Mouse (Mus musculus) midbrain, embryonic 10.5 days (tissue): ENCODE data around the gene Hist1h2be. TPM values are rescaled to one million over a fixed set of nuclear protein-coding genes. Genes with fewer than 3 reads are reported as not detected.
"Not testable (repeated sequence)": the region's sequence is repeated elsewhere in the genome, so short reads cannot be mapped to it uniquely, and the experiment has no call there.

Experiments
- DNase-seq: peaks from one replicate; pipeline ENCODE4 v3.0.0-alpha.2; 2017; ENCODE audit warnings: low spot score
- H3K27ac ChIP-seq: fragments of 300-500 bp; sonication (generic); replicated peaks from 2 replicates; pipeline ENCODE4 v1.5.1; 2016; ENCODE audit warnings: mild to moderate bottlenecking
- H3K27me3 ChIP-seq: fragments of 300-500 bp; sonication (generic); 2 replicates; pipeline ENCODE4 v1.6.1; 2016; ENCODE audit warnings: low read depth, mild to moderate bottlenecking; ENCODE audit not compliant: poor library complexity, severe bottlenecking
- H3K36me3 ChIP-seq: fragments of 300-500 bp; sonication (generic); 2 replicates; pipeline ENCODE4 v1.6.1; 2016; ENCODE audit warnings: mild to moderate bottlenecking, moderate library complexity
- H3K4me1 ChIP-seq: fragments of 300-500 bp; sonication (generic); 2 replicates; pipeline ENCODE4 v1.6.1; 2016
- H3K4me3 ChIP-seq: fragments of 300-500 bp; sonication (generic); 2 replicates; pipeline ENCODE4 v1.5.1; 2016; ENCODE audit warnings: mild to moderate bottlenecking, moderate library complexity
- H3K9me3 ChIP-seq: fragments of 300-500 bp; sonication (generic); replicated peaks from 2 replicates; pipeline ENCODE4 v1.6.1; 2016; ENCODE audit warnings: mild to moderate bottlenecking
- WGBS: fragments of 180-500 bp; shearing (Covaris S2); methylation state at CpG from one replicate; pipeline ENCODE4 v1.1.7; 2016; 5-methylcytosine and 5-hydroxymethylcytosine counted together
- polyA plus RNA-seq: library from polyadenylated mRNA; unstranded; fragments of >200 nt; fragmentation: Nextera tagmentation; extraction: Ambion mirVana; gene quantifications from 2 replicates; pipeline ENCODE4 v1.2.1, GENCODE M21; 2016

Gene Hist1h2be
- polyA plus RNA-seq, 1 experiment from 2014 or later = 3.1 TPM

- H3K4me1 ChIP-seq = peaks cover 51% of the 10 kb centered on the region
- peak; percentile 71 for DNase-seq
Observed at GRCm38 (mm10) chr13:23585442-23586098, 35.4 kb downstream of the Hist1h2be start.

GRCm38 (mm10) chr13:23585029-23585441 lies 35.9 kb downstream of the Hist1h2be start:
- H3K36me3 ChIP-seq = no peaks in the 10 kb centered on the region
- DNase-seq = peak; percentile 77
- H3K27ac ChIP-seq = peak overlapping the region; percentile 94
- H3K4me1 ChIP-seq = peaks cover 51% of the 10 kb centered on the region
- no peaks in the 10 kb centered on the region for H3K27me3 ChIP-seq
- peak overlapping the region; percentile 49 for H3K4me3 ChIP-seq
- H3K9me3 ChIP-seq = no peaks in the 10 kb centered on the region
- WGBS = under 1% methylated on average over 21 of the region's 21 CpGs

More at GRCm38 (mm10) chr13:23585442-23586098, 35.4 kb downstream of the Hist1h2be start:
- H3K9me3 ChIP-seq, H3K36me3 ChIP-seq, H3K27me3 ChIP-seq: not testable (repeated sequence)
- Histone ChIP-seq H3K27ac (peak overlapping the region; percentile 94), H3K4me3 (peak overlapping the region; percentile 49)
- 0% methylated on average over 34 of the region's 36 CpGs for WGBS

GRCm38 (mm10) chr13:23584331-23584730 lies 36.6 kb downstream of the Hist1h2be start:
- Histone ChIP-seq H3K4me3 (peak overlapping the region; percentile 49), H3K27ac (peak overlapping the region; percentile 94), H3K27me3 (no peaks in the 10 kb centered on the region), H3K4me1 (peaks cover 51% of the 10 kb centered on the region), H3K9me3 (no peaks in the 10 kb centered on the region), H3K36me3 (no peaks in the 10 kb centered on the region)
- peak; percentile 31 for DNase-seq

- no peaks in the 10 kb centered on the region for H3K9me3 ChIP-seq
- peak overlapping the region; percentile 63; the same call in 1 of the 2 replicates for H3K4me3 ChIP-seq
- peak; percentile 19 for DNase-seq
Observed at GRCm38 (mm10) chr13:23583387-23584068, 37.4 kb downstream of the Hist1h2be start.

GRCm38 (mm10) chr13:23582219-23583056 lies 38.5 kb downstream of the Hist1h2be start:
- 3% methylated on average over 6 of the region's 6 CpGs for WGBS
- DNase-seq = peak; percentile 52
- H3K36me3 ChIP-seq = no peaks in the 10 kb centered on the region

More at GRCm38 (mm10) chr13:23583387-23584068, 37.4 kb downstream of the Hist1h2be start:
- Histone ChIP-seq H3K27me3 (no peaks in the 10 kb centered on the region), H3K4me1 (peaks cover 51% of the 10 kb centered on the region), H3K36me3 (no peaks in the 10 kb centered on the region), H3K27ac (peak overlapping the region; percentile 94)

GRCm38 (mm10) chr13:23581408-23582218 lies 39.3 kb downstream of the Hist1h2be start, which contains the start of gene Hist1h4d:
TSS of gene Hist1h4d (plus strand) at chr13:23581598.
- Histone ChIP-seq H3K27me3 (no peaks in the 10 kb centered on the region), H3K4me3 (peak within 1 kb of the TSS; percentile 63), H3K27ac (peak within 1 kb of the TSS; percentile 94), H3K9me3 (no peaks in the 10 kb centered on the region), H3K36me3 (no peaks in the 10 kb centered on the region), H3K4me1 (peaks cover 57% of the 10 kb centered on the region)
- DNase-seq = peak; percentile 94
- WGBS = under 1% methylated on average over 43 of the region's 43 CpGs

More at GRCm38 (mm10) chr13:23582219-23583056, 38.5 kb downstream of the Hist1h2be start:
- H3K9me3 ChIP-seq = no peaks in the 10 kb centered on the region
- no peaks in the 10 kb centered on the region for H3K27me3 ChIP-seq
- H3K27ac ChIP-seq = peak overlapping the region; percentile 94
- H3K4me3 ChIP-seq = peak overlapping the region; percentile 63
- peaks cover 55% of the 10 kb centered on the region for H3K4me1 ChIP-seq

GRCm38 (mm10) chr13:23577835-23578234 lies 43.1 kb downstream of the Hist1h2be start:
- Histone ChIP-seq H3K36me3 (no peaks in the 10 kb centered on the region), H3K9me3 (no peaks in the 10 kb centered on the region), H3K4me3 (no peak overlapping the region), H3K4me1 (peaks cover 47% of the 10 kb centered on the region), H3K27ac (peak overlapping the region; percentile 92), H3K27me3 (no peaks in the 10 kb centered on the region)
- WGBS = 98% methylated on average over 1 of the region's 1 CpGs
- no peak for DNase-seq

- Histone ChIP-seq H3K9me3 (no peaks in the 10 kb centered on the region), H3K27ac (peak overlapping the region; percentile 92), H3K4me3 (peak overlapping the region; percentile 61), H3K36me3 (no peaks in the 10 kb centered on the region), H3K27me3 (no peaks in the 10 kb centered on the region), H3K4me1 (peaks cover 47% of the 10 kb centered on the region)
- WGBS = 53% methylated on average over 6 of the region's 6 CpGs
- DNase-seq = no peak
Observed at GRCm38 (mm10) chr13:23576906-23577639, 43.9 kb downstream of the Hist1h2be start.

GRCm38 (mm10) chr13:23576351-23576881 lies 44.5 kb downstream of the Hist1h2be start:
- Histone ChIP-seq H3K27me3 (no peaks in the 10 kb centered on the region), H3K4me3 (peak overlapping the region; percentile 61), H3K27ac (peak overlapping the region; percentile 92), H3K36me3 (no peaks in the 10 kb centered on the region), H3K9me3 (no peaks in the 10 kb centered on the region), H3K4me1 (peaks cover 45% of the 10 kb centered on the region)
- peak; percentile 44 for DNase-seq
- WGBS = 4% methylated on average over 7 of the region's 7 CpGs

GRCm38 (mm10) chr13:23575864-23576313 lies 45.0 kb downstream of the Hist1h2be start:
- not testable (repeated sequence) for H3K27me3 ChIP-seq, H3K9me3 ChIP-seq, H3K36me3 ChIP-seq
- Histone ChIP-seq H3K27ac (peak overlapping the region; percentile 92), H3K4me3 (peak overlapping the region; percentile 61), H3K4me1 (peaks cover 42% of the 10 kb centered on the region)
- 2% methylated on average over 11 of the region's 40 CpGs for WGBS
- DNase-seq = peak; percentile 36

GRCm38 (mm10) chr13:23575271-23575851 lies 45.6 kb downstream of the Hist1h2be start, which contains the start of gene Hist1h3d:
TSS of gene Hist1h3d (plus strand) at chr13:23575763.
- peak; percentile 64 for DNase-seq
- H3K36me3 ChIP-seq = no peaks in the 10 kb centered on the region
- peak within 1 kb of the TSS; percentile 61 for H3K4me3 ChIP-seq
- WGBS = under 1% methylated on average over 18 of the region's 18 CpGs
- H3K9me3 ChIP-seq = no peaks in the 10 kb centered on the region
- H3K4me1 ChIP-seq = peaks cover 39% of the 10 kb centered on the region
- no peaks in the 10 kb centered on the region for H3K27me3 ChIP-seq
- peak within 1 kb of the TSS; percentile 92 for H3K27ac ChIP-seq
